Comparison of ENCODE assay signal across 25 mouse cellular contexts in the genomic region with DNA sequence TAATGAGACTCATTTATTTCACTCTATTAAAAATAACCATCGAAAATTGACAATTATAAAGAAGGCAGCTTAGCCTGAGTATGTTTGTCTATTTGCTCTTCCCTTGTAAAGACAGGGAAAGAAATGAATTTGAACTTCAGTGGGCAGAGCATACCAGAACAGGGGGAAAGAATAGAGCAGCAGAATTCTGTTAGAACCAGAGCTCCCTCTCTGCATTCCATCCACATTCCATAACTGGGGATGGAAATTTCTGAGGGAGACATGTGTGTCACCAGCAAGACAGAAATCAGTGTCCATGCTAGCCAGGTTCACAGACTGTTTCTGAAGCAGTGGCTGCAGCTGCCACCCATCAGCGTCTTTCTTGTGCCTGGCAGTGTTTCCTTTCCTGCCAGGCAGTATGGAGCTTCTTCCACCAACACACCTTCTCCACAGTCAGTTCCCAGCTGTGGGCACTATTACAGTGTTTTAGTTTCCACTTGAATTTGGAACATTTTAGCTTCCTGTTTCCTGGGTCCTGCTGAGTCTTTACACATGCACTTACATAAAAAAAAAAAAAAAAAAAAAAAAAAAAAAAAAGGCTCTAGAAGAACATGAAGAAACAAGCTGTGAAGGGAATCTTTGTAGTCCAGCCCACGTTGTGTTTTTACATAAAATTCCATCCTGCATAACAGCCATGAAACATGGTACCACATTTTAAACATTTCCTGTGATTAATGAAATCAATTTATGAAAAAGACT.
A peak's percentile ranks its signal among the peaks of the same experiment; 100 is the strongest.
DNase-seq lines count a peak whose midpoint lies in the region; ATAC-seq and TF ChIP-seq lines count a peak whose summit lies in the region.
"Had no signal": no experiment of that assay in that cellular context is flagged by ENCODE, and none has a peak within 500 bp of the region (broad histone marks: within the 10 kb centered on the region; RNA-seq: fewer than 3 reads in every experiment).

No protein-coding gene starts in this region.

- POLR2A ChIA-PET in Patski (lab: Charles Lee), result interaction anchor here (0.7 kb wide), 1 partner anchor 224 kb away, joined by 4 read pairs; no protein-coding TSS in a partner anchor

- H3K36me3 ChIP-seq in CH12.LX (replicated peaks in 1 of 2; ENCODE audit: control insufficient read depth in 1 of 2, insufficient read depth in 1 of 2, low read length in 1 of 2) (no peaks in the 10 kb centered on the region), ES-E14 (ENCODE audit: control insufficient read depth, insufficient read depth, low read length, poor library complexity, severe bottlenecking) (no peaks in the 10 kb centered on the region)
- H3K36me3 ChIP-seq: embryonic facial prominence, embryonic 12.5 days; forebrain, embryonic 12.5 days; forebrain, embryonic 15.5 days; G1E; heart, embryonic 10.5 days; heart, embryonic 13.5 days had no signal

- no peak overlapping the region for H3K4me3 ChIP-seq in CH12.LX (replicated peaks in 1 of 3; ENCODE audit: low read depth in 2 of 3, low read length in 2 of 3, poor library complexity in 1 of 3)
- no peak overlapping the region for H3K4me3 ChIP-seq in ES-E14 (ENCODE audit: insufficient read depth in 1 of 2, low read depth in 1 of 2, low read length in 2 of 2, poor library complexity in 1 of 2, severe bottlenecking in 1 of 2)
- H3K4me3 ChIP-seq: embryonic facial prominence, embryonic 12.5 days; erythroblast, embryonic 14.5 days; forebrain, embryonic 12.5 days; forebrain, embryonic 15.5 days; heart, adult 2 months; heart, embryonic 10.5 days; heart, embryonic 13.5 days had no signal

- no peak for TF ChIP-seq CTCF in CH12.LX (conservative IDR thresholded peaks at IDR 0.05 in 1 of 2, IDR thresholded peaks at IDR 0.05 in 1 of 2; ENCODE audit: low read depth in 2 of 2, low read length in 2 of 2)
- TF ChIP-seq CTCF in Patski (IDR thresholded peaks at IDR 0.05), result no peak

- no peaks in the 10 kb centered on the region for H3K4me1 ChIP-seq in CH12.LX (ENCODE audit: control insufficient read depth in 1 of 2, insufficient read depth in 2 of 2)
- H3K4me1 ChIP-seq in ES-E14 (ENCODE audit: control insufficient read depth in 2 of 2, insufficient read depth in 2 of 2, low read length in 2 of 2, poor library complexity in 1 of 2), result no peaks in the 10 kb centered on the region
- H3K4me1 ChIP-seq: embryonic facial prominence, embryonic 12.5 days; forebrain, embryonic 12.5 days; forebrain, embryonic 15.5 days; heart, embryonic 10.5 days had no signal

- DNase-seq in CH12.LX (ENCODE audit: extremely low read depth) (no peak), ES-E14 (ENCODE audit: low read depth, low spot score) (no peak), Patski (ENCODE audit: low read depth, low spot score) (no peak)
- no peak for DNase-seq in adrenal gland, postnatal 10 days
- no peak for DNase-seq in right cerebral cortex, postnatal 10 days (ENCODE audit: low spot score in 2 of 2)
- no peak for DNase-seq in cerebellum, adult 9-11 months
- DNase-seq: adrenal gland, postnatal 14 days; cerebellum, adult 11-12 months; cerebellum, adult 8-10 months; cerebellum, postnatal 14 days; gastrocnemius, postnatal 10 days; gastrocnemius, postnatal 36 days; heart, adult 2 months; heart, postnatal 14 days; heart, postnatal 4 days had no signal

- CTCF ChIA-PET in Patski (lab: Charles Lee), result interaction anchor here (1.1 to 1.3 kb wide), 2 partner anchors 25 to 723 kb away, joined by 3 read pairs; no protein-coding TSS in a partner anchor

- no peak for TF ChIP-seq POLR2A in CH12.LX (IDR thresholded peaks at IDR 0.05; ENCODE audit: low read depth, low read length)

- H3K79me2 ChIP-seq in CH12.LX (replicated peaks; ENCODE audit: control insufficient read depth, extremely low read depth, insufficient read depth, poor library complexity, severe bottlenecking), result no peaks in the 10 kb centered on the region

- TF ChIP-seq RAD21 in CH12.LX (IDR thresholded peaks at IDR 0.05; ENCODE audit: low read depth, low read length), result no peak

- TF ChIP-seq EP300 in CH12.LX (IDR thresholded peaks at IDR 0.05; ENCODE audit: low read length), result no peak

- no peaks in the 10 kb centered on the region for H3K9me3 ChIP-seq in CH12.LX (replicated peaks; ENCODE audit: low read length)
- H3K9me3 ChIP-seq in ES-E14 (ENCODE audit: control insufficient read depth, insufficient read depth, low read depth, low read length), result no peaks in the 10 kb centered on the region
- H3K9me3 ChIP-seq: embryonic facial prominence, embryonic 12.5 days; forebrain, embryonic 12.5 days; forebrain, embryonic 15.5 days; G1E; heart, embryonic 10.5 days; heart, embryonic 13.5 days had no signal

- H3K27me3 ChIP-seq in CH12.LX (replicated peaks) (no peaks in the 10 kb centered on the region), Patski (no peaks in the 10 kb centered on the region)
- H3K27me3 ChIP-seq: embryonic facial prominence, embryonic 12.5 days; forebrain, embryonic 12.5 days; forebrain, embryonic 15.5 days; heart, embryonic 13.5 days had no signal

- H3K27ac ChIP-seq in CH12.LX (ENCODE audit: insufficient read depth, low read depth) (no peak overlapping the region), ES-E14 (ENCODE audit: insufficient read depth, low read depth, low read length, poor library complexity, severe bottlenecking) (no peak overlapping the region)
- H3K27ac ChIP-seq: embryonic facial prominence, embryonic 12.5 days; forebrain, embryonic 12.5 days; forebrain, embryonic 15.5 days; heart, adult 2 months; heart, embryonic 10.5 days; heart, embryonic 13.5 days; hindbrain, embryonic 14.5 days had no signal

- peak; percentile 62 for ATAC-seq in Patski
- ATAC-seq: CD4-positive, CD25-positive, alpha-beta regulatory T cell, adult 4 months; forebrain, embryonic 15.5 days; intestine, postnatal 0 days had no signal

- in situ Hi-C loops in CH12.LX (cut with MboI; ENCODE audit: low pct_ligation_motif_present, low pct_unique_long_range_greater_than_20kb, low sequenced_read_pairs), result no loop called here
- in situ Hi-C loops in ES-E14 (cut with MboI; ENCODE audit: low sequenced_read_pairs in 2 of 2, unreplicated experiment in 2 of 2), result no loop called here
- in situ Hi-C loops in Patski (cut with MboI; ENCODE audit: low pct_unique_long_range_greater_than_20kb), result loop anchor here (5.0 to 10.0 kb wide), 2 partner anchors 723 to 1975 kb away; a partner anchor contains a TSS

- no peak overlapping the region for H3K9ac ChIP-seq in CH12.LX (ENCODE audit: insufficient read depth, low read depth)
- no peak overlapping the region for H3K9ac ChIP-seq in ES-E14 (ENCODE audit: insufficient read depth, low read depth, low read length, poor library complexity, severe bottlenecking)
- H3K9ac ChIP-seq: embryonic facial prominence, embryonic 12.5 days; forebrain, embryonic 12.5 days; forebrain, embryonic 15.5 days; heart, embryonic 13.5 days; hindbrain, embryonic 14.5 days had no signal

- no peak overlapping the region for H3K4me2 ChIP-seq in CH12.LX (ENCODE audit: insufficient read depth, low read depth, poor library complexity, severe bottlenecking)
- H3K4me2 ChIP-seq: embryonic facial prominence, embryonic 12.5 days; forebrain, embryonic 12.5 days; forebrain, embryonic 15.5 days; heart, embryonic 13.5 days; hindbrain, embryonic 14.5 days had no signal

- dilution Hi-C loops in CH12.LX (cut with MboI; ENCODE audit: extremely low pct_ligation_motif_present, extremely low pct_unique_long_range_greater_than_20kb, low sequenced_read_pairs), result no loop called here

TF ChIP-seq in CH12.LX, 34 proteins besides CTCF, POLR2A, EP300 and RAD21:
- TF ChIP-seq ZNF384 (IDR thresholded peaks at IDR 0.05; ENCODE audit: low read depth, low read length), result peak; percentile 70
- TF ChIP-seq ZMIZ1 (IDR thresholded peaks at IDR 0.05; ENCODE audit: low read depth, low read length), result no peak

TF ChIP-seq in ES-E14, 5 proteins besides CTCF, POLR2A, EP300 and RAD21:
- TF ChIP-seq ZNF384 (IDR thresholded peaks at IDR 0.05; ENCODE audit: low read depth, low read length), result 0 out of 2 replicates have a peak, but pooled peaks have one; percentile 36
- no peak for TF ChIP-seq MAFK (IDR thresholded peaks at IDR 0.05; ENCODE audit: insufficient read depth, low read depth, low read length)
